In the genomic region with DNA sequence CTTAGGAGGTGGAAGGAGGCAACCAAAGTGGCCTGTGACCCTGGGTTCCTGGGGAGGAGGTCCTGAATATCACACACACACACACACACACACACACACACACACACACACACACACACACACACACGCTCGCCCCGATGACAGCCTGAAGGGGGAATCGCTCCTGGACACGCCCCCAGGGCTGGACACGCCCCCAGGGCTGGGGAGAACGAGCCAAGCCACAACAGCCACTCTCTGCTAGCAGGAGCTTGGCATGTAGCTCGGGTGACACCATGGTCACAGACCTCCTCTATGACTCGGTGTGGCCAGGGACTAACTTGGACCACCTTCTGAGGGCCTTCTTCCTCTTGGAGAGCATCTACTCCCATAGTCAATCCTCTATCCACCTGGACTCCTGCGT, we compare ENCODE assay signal across 14 mouse cellular contexts. TPM values are rescaled to one million over a fixed set of nuclear protein-coding genes. Genes with fewer than 3 reads are reported as not detected.
DNase-seq lines count a peak whose midpoint lies in the region; ATAC-seq and TF ChIP-seq lines count a peak whose summit lies in the region.
"Had no signal": no experiment of that assay in that cellular context is flagged by ENCODE, and none has a peak within 500 bp of the region (broad histone marks: within the 10 kb centered on the region; RNA-seq: fewer than 3 reads in every experiment).

No protein-coding gene starts in this region.

- no peak for ATAC-seq in CD4-positive, CD25-positive, alpha-beta regulatory T cell, adult 4 months
- no peak for ATAC-seq in kidney, embryonic 15.5 days (replicated peaks; ENCODE audit: low FRiP score)
- ATAC-seq in forebrain, postnatal 0 days = no peak
- ATAC-seq: forebrain, embryonic 16.5 days; midbrain, embryonic 15.5 days had no signal

- H3K36me3 ChIP-seq in kidney, embryonic 15.5 days = no peaks in the 10 kb centered on the region
- H3K36me3 ChIP-seq in forebrain, postnatal 0 days (ENCODE audit: insufficient read depth) = no peaks in the 10 kb centered on the region
- H3K36me3 ChIP-seq: midbrain, embryonic 15.5 days had no signal

- 0 out of 2 replicates have a peak overlapping the region, but pooled peaks have one; percentile 2 for H3K4me2 ChIP-seq in kidney, embryonic 15.5 days
- no peak overlapping the region for H3K4me2 ChIP-seq in forebrain, postnatal 0 days (ENCODE audit: low read depth)
- H3K4me2 ChIP-seq: midbrain, embryonic 15.5 days had no signal

- no peaks in the 10 kb centered on the region for H3K27me3 ChIP-seq in kidney, embryonic 15.5 days
- no peaks in the 10 kb centered on the region for H3K27me3 ChIP-seq in forebrain, postnatal 0 days (ENCODE audit: insufficient read depth, low read length)
- H3K27me3 ChIP-seq: midbrain, embryonic 15.5 days had no signal

- TF ChIP-seq CTCF in forebrain, postnatal 0 days (IDR thresholded peaks at IDR 0.05; ENCODE audit: low read depth) = no peak

- no peaks in the 10 kb centered on the region for H3K9me3 ChIP-seq in kidney, embryonic 15.5 days (replicated peaks)
- H3K9me3 ChIP-seq in forebrain, postnatal 0 days (ENCODE audit: low read length) = no peaks in the 10 kb centered on the region
- H3K9me3 ChIP-seq: midbrain, embryonic 15.5 days had no signal

- peak; percentile 14 for DNase-seq in CD4-positive, CD25-positive, alpha-beta regulatory T cell, adult 2 months (ENCODE audit: low read depth, low spot score)
- DNase-seq in kidney, adult 8-10 months = no peak
- DNase-seq in thymus, postnatal 0 days (ENCODE audit: low spot score) = peak; percentile 26
- DNase-seq in thymus, postnatal 36 days = no peak
- DNase-seq in urinary bladder, postnatal 10 days (ENCODE audit: low spot score) = no peak
- DNase-seq in forebrain, postnatal 0 days = no peak
- DNase-seq: cerebellum, adult 18-20 months; kidney, postnatal 10 days; thymus, postnatal 25 days had no signal

- H3K4me1 ChIP-seq in kidney, embryonic 15.5 days = peaks cover 3% of the 10 kb centered on the region; the same call in 1 of the 2 replicates
- no peaks in the 10 kb centered on the region for H3K4me1 ChIP-seq in forebrain, postnatal 0 days (ENCODE audit: insufficient read depth)

- WGBS in kidney, embryonic 15.5 days = 19% methylated on average over 7 of the region's 10 CpGs
- WGBS in forebrain, postnatal 0 days = 31% methylated on average over 9 of the region's 10 CpGs

- no peak overlapping the region for H3K4me3 ChIP-seq in kidney, embryonic 15.5 days (replicated peaks)
- H3K4me3 ChIP-seq in forebrain, postnatal 0 days (ENCODE audit: low read depth, low read length) = no peak overlapping the region
- H3K4me3 ChIP-seq: midbrain, embryonic 15.5 days had no signal

- H3K27ac ChIP-seq in kidney, embryonic 15.5 days = no peak overlapping the region
- H3K27ac ChIP-seq in forebrain, postnatal 0 days (ENCODE audit: low read depth, low read length) = no peak overlapping the region
- H3K27ac ChIP-seq: liver, embryonic 14.5 days; midbrain, embryonic 15.5 days had no signal

- no peak overlapping the region for H3K9ac ChIP-seq in kidney, embryonic 15.5 days
- no peak overlapping the region for H3K9ac ChIP-seq in forebrain, postnatal 0 days
- H3K9ac ChIP-seq: liver, embryonic 14.5 days; midbrain, embryonic 15.5 days had no signal

RNA-seq across cellular contexts. Expression of gene Grpel1, which starts 13.7 kb away (rescaled TPM):
- polyA plus RNA-seq in CD4-positive, CD25-positive, alpha-beta regulatory T cell, adult 4 months (2017; shearing (Covaris generic)) = 10 to 100 TPM; 40.4 to 41.8 TPM
- polyA plus RNA-seq in kidney, embryonic 15.5 days (2015; fragmentation: Nextera tagmentation; extraction: Ambion mirVana) = 56.0 and 56.1 TPM in 2 replicates
- polyA plus RNA-seq in thymus, postnatal 0 days (2015; fragmentation: Nextera tagmentation; extraction: Ambion mirVana) = 59.3 and 63.6 TPM in 2 replicates
- total RNA-seq in forebrain, postnatal 0 days (2014; rRNA removed) = 19.1 and 20.2 TPM in 2 replicates
- 42.0 and 45.0 TPM in 2 replicates for polyA plus RNA-seq in forebrain, postnatal 0 days (2015; fragmentation: Nextera tagmentation; extraction: Ambion mirVana)

RNA-seq across cellular contexts. Expression of gene Tada2b, which starts 33.0 kb away (rescaled TPM):
- polyA plus RNA-seq in CD4-positive, CD25-positive, alpha-beta regulatory T cell, adult 4 months (2017; shearing (Covaris generic)) = 1 to 10 TPM; 3.0 to 3.9 TPM
- polyA plus RNA-seq in kidney, embryonic 15.5 days (2015; fragmentation: Nextera tagmentation; extraction: Ambion mirVana) = 1.8 and 2.1 TPM in 2 replicates
- polyA plus RNA-seq in thymus, postnatal 0 days (2015; fragmentation: Nextera tagmentation; extraction: Ambion mirVana) = 1.7 and 1.9 TPM in 2 replicates
- total RNA-seq in forebrain, postnatal 0 days (2014; rRNA removed) = 16.7 and 22.0 TPM in 2 replicates
- 2.9 and 3.0 TPM in 2 replicates for polyA plus RNA-seq in forebrain, postnatal 0 days (2015; fragmentation: Nextera tagmentation; extraction: Ambion mirVana)

RNA-seq across cellular contexts. Expression of gene Ccdc96, which starts 33.3 kb away (rescaled TPM):
- polyA plus RNA-seq in CD4-positive, CD25-positive, alpha-beta regulatory T cell, adult 4 months (2017; shearing (Covaris generic)) = not detected
- 0.66 and 0.90 TPM in 2 replicates for polyA plus RNA-seq in kidney, embryonic 15.5 days (2015; fragmentation: Nextera tagmentation; extraction: Ambion mirVana)
- 0.22 and 0.25 TPM in 2 replicates for polyA plus RNA-seq in thymus, postnatal 0 days (2015; fragmentation: Nextera tagmentation; extraction: Ambion mirVana)
- 2.2 and 2.3 TPM in 2 replicates for total RNA-seq in forebrain, postnatal 0 days (2014; rRNA removed)
- polyA plus RNA-seq in forebrain, postnatal 0 days (2015; fragmentation: Nextera tagmentation; extraction: Ambion mirVana) = 1.5 and 2.4 TPM in 2 replicates

RNA-seq across cellular contexts. Expression of gene Sorcs2, which starts 53.2 kb away (rescaled TPM):
- polyA plus RNA-seq in CD4-positive, CD25-positive, alpha-beta regulatory T cell, adult 4 months (2017; shearing (Covaris generic)) = 1 to 10 TPM; 4.5 to 4.7 TPM
- polyA plus RNA-seq in kidney, embryonic 15.5 days (2015; fragmentation: Nextera tagmentation; extraction: Ambion mirVana) = 11.0 and 12.9 TPM in 2 replicates
- 1.6 and 1.7 TPM in 2 replicates for polyA plus RNA-seq in thymus, postnatal 0 days (2015; fragmentation: Nextera tagmentation; extraction: Ambion mirVana)
- total RNA-seq in forebrain, postnatal 0 days (2014; rRNA removed) = 20.0 and 29.8 TPM in 2 replicates
- polyA plus RNA-seq in forebrain, postnatal 0 days (2015; fragmentation: Nextera tagmentation; extraction: Ambion mirVana) = 5.3 and 10.0 TPM in 2 replicates

Comparison
In these comparisons a context has a peak if more than half of its experiments do, and no peak if none do; other contexts are left out.
1. DNase-seq: peak in CD4-positive, CD25-positive, alpha-beta regulatory T cell, adult 2 months (single experiment) and thymus, postnatal 0 days (single experiment); none in kidney, adult 8-10 months (0 of 2), thymus, postnatal 36 days (0 of 2), urinary bladder, postnatal 10 days (single experiment) and forebrain, postnatal 0 days (single experiment).